Mouse (Mus musculus) retina, embryonic 14.5 days (tissue): ENCODE measurements at regions not wholly inside any gene's neighbourhood (a gene's known extent, or its start where the extent isn't known, plus 50 kb on each side); places are given as distances from the start of the nearest gene placed in this dataset.

Experiments
- DNase-seq: peaks from one replicate; pipeline ENCODE4 v3.0.0-alpha.2; 2015; ENCODE audit warnings: low spot score

DNA sequence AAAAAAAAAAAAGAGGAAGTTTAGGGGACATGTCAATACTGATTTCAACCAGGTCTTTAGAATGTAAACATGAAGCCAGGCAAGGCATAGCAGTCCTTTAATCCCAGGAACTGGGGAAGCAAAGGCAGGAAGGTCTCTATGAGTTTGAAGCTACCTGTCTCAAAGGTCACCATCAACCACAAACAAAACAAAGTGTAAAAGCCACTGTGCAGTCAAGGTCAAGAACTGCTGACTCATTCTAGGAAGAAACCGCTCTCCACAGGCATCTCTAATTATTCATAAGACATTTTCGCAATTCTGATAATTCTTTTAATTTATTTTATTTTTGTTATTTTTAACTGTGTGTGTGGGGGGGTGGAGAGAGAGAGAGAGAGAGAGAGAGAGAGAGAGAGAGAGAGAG lies 364.0 kb downstream of the Cntnap4 start:
- no peak for DNase-seq

DNA sequence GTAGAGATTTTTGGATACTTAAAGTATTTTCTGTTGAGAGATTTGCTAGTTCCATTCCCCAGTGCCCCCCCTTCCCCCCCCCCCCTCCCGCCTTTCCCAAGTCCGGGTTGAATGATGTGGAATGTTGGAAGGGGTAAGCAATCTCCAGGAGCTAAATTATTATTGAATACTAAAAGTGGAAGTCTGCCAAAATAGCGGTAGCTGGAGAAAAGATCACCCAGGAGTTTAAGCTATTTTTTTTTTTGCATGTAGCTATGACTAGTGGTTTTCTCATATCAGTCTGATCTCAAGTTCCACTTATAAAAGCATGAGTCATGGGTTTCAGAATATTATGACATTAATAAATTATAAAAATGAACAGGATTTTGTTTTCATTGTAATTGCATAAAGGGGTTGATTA lies 365.6 kb downstream of the Cntnap4 start:
- no peak for DNase-seq

DNA sequence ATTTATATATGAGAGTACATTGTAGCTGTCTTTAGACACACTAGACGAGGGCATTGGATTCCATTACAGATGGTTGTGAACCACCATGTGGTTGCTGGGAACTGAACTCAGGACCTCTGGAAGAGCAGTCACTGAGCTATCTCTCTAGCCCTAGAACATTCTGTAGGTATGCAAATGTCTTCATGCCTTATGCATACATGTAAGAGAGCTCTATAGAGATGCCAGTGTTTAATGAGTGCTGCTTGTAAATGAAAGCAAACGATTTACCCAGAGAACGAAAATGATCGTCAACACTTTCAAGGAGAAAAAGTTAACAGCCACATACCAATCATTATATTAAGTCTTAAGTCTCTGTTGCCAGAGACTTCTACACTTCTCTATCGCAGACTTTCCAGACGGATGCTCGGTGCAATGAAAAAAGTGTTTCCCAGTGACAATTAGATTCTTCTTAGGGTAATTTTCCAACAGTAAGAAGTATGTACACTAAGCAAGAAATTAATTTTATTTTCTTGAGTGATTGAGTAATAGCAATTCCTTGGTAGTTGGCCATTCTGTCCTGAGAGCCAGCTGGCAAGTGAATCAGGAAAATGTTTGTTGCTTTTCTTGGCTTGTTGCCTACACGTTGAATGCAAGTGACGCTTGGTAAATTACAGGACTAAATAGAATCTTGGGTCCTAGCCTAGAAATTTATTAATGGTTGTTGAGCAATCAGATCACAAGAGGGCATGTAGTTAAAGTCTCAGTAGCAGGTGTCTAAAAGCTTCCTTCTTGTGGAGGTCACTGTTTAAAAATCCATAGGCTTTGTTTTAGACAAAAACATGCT lies 366.3 kb downstream of the Cntnap4 start:
- DNase-seq, result no peak

DNA sequence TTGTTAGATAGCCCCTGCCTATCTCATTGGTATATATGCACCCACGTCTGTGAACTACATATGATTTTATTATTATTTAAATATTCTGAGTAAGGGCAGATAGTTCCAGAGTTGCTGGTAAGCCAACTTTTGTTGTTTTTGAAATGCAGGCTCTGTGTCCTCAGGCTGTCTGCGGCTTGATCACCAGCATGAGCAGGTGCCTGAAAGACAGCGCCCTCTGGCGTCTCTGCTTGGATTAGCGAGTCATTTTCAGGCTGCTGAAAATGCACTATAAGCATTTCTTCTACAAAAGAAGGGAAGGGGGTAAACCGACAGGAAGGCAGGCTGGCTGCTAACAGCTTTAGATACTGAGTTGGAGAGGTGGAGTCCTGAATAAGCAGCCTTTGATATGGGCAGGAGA lies 402.6 kb downstream of the Cntnap4 start:
- peak; percentile 85 for DNase-seq

- no peak for DNase-seq
Measured at GRCm38 (mm10) chr8:112975734-112976133, 405.9 kb downstream of the Cntnap4 start.

DNA sequence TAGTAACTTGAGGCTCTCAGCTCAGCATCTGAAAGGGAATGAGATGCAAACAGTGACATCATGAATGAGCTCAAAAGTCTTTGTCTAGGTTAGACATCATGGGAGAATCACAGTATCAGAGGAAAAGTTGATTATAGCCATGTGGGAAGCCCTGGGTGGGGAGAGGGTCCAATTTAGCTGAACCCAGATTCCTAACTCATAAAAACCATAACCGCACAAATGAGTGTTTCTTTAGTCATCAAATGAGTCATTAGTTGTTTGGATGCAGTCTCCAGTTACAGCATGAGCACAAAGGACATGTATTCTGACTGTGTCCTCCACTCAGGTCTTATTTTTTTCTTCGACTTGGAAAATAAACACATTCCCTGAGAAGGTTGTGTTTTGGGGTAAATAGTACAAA lies 406.5 kb downstream of the Cntnap4 start:
- no peak for DNase-seq

- DNase-seq, result no peak
Measured at GRCm38 (mm10) chr8:112993781-112994180, 423.9 kb downstream of the Cntnap4 start.

DNA sequence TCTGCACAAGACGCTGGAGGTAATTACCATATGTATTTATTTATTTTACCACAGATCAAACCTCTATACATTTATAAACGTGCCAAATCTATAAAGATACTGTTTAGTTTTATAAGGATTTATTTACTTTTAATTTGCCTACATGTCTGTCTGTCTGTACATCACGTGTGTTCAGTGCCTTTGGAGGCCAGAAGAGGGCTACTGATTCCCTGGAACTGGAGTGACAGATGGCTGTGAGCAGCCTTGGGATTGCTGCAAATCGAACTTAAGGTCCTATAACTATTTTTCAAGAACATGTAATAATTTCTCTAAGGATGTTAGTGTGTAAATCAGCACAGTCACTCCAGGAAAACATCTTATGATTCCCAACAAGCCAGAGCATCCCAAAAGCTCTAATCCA lies 437.5 kb downstream of the Cntnap4 start:
- peak; percentile 8 for DNase-seq

- DNase-seq, result no peak
Measured at GRCm38 (mm10) chr8:113028880-113029279, 459.0 kb downstream of the Cntnap4 start.

DNA sequence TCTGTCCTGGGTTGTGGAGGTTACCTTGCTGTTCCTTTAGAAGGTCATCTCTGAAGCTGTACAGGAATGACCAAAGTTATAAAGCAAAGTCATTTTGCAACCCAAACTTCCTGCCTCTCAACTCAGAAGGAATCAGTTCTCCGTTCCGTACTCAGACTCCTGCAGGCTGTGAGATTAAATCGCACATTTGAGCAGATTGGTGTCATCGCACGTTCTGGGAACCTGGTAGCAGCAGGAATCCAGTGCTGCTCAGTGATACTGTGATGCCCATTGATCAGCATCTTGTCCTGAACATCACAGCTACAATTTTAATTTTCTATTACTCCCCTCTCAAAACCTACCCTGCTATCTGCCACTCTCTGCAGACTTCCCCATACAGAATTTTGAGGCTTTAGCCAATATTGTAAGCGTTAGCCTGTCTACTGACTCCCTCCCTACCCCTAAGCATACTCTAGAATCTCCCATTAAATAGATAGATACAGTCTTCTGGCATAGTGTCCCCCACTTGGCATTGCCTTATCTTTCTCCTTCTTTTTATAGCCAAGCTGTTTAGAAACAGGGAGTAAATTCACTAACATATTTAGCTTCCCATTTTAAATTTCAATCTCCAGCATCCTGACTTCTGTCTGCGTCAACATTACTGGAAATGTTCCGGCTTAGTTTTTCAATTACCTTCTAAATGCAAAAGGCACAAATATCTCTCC lies 482.1 kb downstream of the Cntnap4 start:
- DNase-seq, result no peak

- DNase-seq, result no peak
Measured at GRCm38 (mm10) chr8:113065246-113066169, 495.7 kb downstream of the Cntnap4 start.

DNA sequence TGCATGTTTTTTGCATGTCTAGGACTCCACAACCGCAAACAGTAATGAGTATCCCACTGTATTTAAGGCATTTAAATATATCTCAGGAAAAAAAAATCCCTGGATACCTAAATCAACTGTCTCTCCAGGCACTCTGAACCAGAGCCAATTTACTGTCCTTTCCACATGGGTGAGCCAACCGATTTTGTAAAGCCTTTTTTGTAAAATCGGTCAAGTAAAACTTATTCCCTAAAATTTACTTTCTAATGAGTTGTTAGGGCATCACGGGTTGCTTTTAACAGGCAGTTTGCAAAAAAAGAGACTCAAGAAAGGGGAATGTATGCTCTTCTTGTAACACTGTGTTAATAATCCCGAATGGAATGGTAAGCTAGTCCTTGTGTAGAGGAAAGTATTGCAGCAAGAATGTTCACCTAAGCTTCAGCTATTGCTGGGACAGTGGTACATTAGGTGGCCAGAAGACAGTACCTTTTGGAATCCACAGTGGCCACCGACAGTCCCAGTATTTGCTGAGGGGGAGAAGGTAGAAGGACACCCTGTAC lies 496.4 kb downstream of the Cntnap4 start:
- peak; percentile 15 for DNase-seq

DNA sequence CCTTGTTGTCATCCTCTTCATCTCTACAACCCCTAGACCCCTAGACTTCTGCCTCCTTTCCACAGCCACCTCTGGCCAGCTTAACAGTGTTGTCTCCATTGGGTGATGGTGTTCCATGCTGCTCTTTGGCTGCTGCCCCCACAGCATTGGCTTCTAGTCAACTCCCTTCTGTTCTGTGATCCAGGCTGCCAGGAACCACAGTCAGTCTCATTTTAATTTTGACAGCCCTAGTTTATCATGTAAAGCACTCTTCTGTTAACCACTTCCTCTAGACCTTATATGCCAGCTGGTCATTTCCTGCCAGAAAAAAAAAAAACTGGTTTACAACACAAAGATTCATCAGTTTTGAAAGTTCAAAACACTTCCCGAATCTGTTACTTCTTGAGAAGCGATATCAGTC lies 514.1 kb downstream of the Cntnap4 start:
- DNase-seq, result no peak

DNA sequence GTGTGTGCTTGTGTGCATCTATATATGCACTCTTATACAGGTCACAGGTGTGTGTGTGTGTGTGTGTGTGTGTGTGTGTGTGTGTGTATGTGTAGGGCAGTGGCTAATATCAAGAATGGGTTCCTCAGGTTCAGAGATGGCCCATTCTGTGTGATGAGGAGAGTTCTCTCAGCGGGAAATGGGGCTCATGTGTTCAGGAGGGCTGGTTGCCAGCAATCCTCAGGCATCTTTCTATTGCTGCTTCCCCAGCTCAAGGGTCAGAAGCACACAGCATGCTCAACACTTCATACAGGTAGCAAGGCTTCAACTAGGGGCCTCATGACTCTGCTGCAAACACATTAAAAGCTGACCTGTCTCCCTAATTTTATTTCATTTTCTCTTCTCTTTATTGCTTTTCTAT lies 517.7 kb downstream of the Cntnap4 start:
- no peak for DNase-seq

GRCm38 (mm10) chr8:113111665-113112064 lies 523.7 kb upstream of the Mon1b start:
- peak; percentile 3 for DNase-seq

- DNase-seq, result no peak
Measured at GRCm38 (mm10) chr8:113114165-113114700, 521.2 kb upstream of the Mon1b start.

DNA sequence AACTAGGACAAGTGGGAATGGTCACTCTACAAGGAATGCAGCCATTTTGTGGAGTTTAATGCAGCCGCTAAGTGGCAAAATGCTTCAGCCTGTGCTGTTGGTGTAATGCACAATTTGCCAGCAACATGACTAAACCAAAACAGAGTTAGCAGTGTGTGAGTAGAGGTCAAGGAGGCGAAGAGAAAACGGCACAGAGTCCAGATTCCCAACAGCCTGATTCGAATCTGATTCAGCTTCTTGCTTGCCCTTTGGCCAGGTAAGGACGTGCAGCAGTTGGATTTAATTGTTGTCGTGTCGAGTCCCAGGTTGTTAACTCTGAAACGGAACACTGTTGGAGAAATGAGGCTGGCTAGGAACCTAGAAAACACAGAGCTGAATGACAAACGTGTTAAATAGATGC lies 518.1 kb upstream of the Mon1b start:
- no peak for DNase-seq

GRCm38 (mm10) chr8:113125586-113125985 lies 509.8 kb upstream of the Mon1b start:
- DNase-seq, result no peak

- DNase-seq, result no peak
Measured at GRCm38 (mm10) chr8:113137361-113137760, 498.0 kb upstream of the Mon1b start.

DNA sequence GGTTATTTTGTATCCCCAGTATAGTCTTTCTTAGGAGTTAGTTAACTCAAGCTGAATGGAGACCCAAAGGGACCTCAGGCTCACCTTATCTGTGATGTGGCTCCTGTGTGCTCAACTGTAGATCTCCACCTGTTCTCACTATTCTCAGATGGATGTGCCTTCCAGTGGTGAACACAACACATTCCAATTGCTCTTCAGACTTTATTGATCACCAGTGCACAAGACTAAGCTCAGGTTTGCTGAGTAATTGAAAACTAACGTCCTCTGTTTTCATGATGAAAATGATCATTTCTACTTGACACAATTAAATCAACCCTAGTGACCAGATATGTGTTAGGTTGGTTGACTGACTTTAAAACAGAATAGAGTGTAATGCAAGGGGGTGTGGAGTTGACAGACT lies 495.4 kb upstream of the Mon1b start:
- no peak for DNase-seq

DNA sequence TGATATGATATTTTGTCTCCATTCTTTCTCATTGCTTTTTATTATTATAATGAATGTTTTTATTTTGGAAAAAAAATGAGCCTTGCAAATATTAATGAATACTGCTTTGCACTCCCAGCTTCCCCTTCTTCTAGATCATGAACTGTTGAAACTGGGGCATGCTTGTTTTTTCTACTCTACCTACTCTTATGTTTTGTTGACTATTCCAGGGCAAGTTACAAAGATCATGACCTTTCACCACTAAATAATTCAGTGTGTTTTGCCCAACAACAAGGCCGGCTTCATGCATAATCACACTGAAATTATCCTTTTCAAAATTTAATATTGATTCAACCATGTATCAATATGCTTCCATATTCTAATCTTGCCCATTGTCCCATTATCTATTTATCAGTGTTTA lies 494.3 kb upstream of the Mon1b start:
- DNase-seq, result no peak

DNA sequence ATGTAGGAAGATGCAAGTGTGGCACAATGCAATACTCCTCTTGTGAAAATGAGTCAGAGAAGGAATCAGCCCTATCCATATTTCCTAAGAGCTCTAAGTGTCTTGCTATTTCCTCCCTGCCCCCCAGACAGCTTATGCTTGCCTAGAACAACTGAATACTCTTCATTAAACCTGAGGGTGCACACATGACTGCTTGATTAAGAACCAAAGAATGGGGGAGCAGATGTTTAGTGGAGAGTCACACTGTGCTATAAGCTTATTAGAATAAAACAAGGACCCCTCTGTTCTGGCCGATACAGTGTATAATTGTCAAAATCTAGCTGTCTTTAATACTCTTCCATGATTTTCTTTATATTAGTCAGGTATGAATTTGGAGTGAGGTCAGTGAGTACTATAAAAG lies 458.8 kb upstream of the Mon1b start:
- peak; percentile 35 for DNase-seq
